Mouse (Mus musculus) spleen, postnatal 36 days (tissue): ENCODE results near the gene Parp2.
"Not testable (repeated sequence)": the region's sequence is repeated elsewhere in the genome, so short reads cannot be mapped to it uniquely, and the experiment has no call there.

ENCODE experiments used
- DNase-seq, 2 experiments: peaks; one replicate each; pipeline ENCODE4 v3.0.0; 2022; ENCODE audit warnings: low spot score in 2 of 2, mixed read lengths in 1 of 2

Parp2 gene

DNA sequence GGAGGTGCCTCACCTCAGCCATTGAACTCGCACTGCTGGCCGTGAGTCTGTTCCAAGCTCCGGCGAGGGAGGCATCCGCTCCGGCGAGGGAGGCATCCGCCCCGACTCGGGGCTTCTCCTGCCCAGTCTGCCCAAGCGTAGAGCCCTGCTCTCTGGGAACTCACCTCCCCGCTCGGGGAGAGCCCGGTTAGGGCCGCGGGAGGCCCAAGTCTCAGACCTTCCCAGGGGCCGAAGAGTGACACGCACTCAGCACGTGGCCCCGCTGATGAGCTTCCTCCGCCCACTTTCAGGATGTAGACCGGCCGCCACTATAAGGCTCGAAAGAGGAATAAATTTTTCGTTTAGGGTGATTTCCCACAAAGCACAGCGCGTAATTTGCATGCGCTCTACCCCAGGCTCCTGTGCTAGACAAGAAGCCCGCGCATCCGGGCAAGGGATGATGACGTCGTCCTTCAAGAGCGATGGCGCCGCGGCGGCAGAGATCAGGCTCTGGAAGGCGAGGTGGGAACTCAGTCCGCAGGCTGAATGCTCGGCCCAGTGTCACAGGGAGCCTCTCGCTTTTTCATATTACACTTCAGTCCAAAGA is at the start of gene Parp2, which contains the start of gene Ccnb1ip1:
Parp2 (plus strand) TSS at position 355 of the 586 bp plus-strand sequence.
Ccnb1ip1 (minus strand) TSS at position 246 of the 586 bp plus-strand sequence.
- DNase-seq, result peak; percentile 95 to 96

- no peak for DNase-seq
These were observed 49.1 kb upstream of the Parp2 start for GRCm38 (mm10) chr14:50758416-50759085.

DNA sequence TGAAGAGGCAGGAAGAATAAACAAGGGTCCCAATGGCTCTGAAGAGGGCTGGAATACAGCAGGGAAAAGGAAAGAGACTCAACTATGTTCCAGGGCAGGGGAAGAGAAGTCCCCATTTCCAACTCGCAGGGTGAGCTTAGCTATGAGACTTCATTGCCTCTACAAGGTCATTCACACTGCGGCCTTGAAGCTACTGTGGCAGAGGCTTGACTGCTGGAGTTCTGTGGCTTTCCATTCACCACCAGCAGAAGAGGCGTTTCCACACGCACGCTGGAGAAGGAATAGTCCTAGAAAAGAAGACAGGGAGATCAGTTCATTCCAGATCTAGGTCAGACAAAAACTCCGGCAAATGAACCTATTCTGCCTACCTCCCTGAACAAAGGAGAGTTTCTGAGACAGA is 41.9 kb upstream of the Parp2 start:
- DNase-seq, result no peak

- DNase-seq, result no peak
These were observed 36.3 kb upstream of the Parp2 start for GRCm38 (mm10) chr14:50771342-50771741.

GRCm38 (mm10) chr14:50782166-50782565 is 25.5 kb upstream of the Parp2 start:
- DNase-seq, result no peak

DNA sequence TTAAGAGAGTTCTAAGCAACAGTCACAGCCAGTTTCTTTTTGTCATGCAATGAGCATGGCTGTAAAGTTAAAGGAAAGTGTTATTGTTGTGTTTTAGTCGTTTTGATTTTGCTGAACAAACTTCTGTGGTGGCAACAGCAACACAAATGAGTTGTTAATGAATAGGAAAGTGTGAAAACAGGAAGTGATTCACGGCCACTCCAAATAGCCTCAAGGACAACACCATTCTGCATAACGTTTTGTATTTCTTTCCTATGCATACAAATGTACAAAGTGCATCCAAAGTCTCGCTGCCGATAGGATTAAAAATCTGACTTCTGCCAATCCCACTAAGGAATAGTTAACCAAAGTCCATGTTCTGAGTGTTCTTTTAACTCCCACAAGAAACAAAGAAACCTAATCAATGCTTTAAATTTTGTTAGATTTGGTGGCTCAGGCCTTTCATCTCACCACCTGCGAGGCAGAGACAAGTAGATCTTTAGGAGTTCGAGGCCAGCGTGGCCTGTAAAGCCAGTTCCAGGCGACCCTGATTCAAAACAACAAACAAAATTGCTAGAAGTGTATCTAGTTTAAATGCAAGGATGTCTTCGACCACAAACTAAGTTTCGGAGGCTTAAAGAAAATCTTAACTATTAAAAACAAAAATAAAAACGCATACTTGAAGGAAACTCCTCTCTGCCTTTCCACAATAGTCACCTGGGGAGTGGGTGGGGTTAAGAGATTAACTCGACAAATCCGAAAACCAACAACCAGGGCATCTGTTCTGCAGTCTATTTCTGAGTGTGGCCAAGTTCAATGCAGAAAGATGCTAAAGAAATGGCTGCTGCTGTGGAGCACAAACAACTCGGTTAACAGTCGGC is 23.0 kb upstream of the Parp2 start:
- DNase-seq, result no peak

DNA sequence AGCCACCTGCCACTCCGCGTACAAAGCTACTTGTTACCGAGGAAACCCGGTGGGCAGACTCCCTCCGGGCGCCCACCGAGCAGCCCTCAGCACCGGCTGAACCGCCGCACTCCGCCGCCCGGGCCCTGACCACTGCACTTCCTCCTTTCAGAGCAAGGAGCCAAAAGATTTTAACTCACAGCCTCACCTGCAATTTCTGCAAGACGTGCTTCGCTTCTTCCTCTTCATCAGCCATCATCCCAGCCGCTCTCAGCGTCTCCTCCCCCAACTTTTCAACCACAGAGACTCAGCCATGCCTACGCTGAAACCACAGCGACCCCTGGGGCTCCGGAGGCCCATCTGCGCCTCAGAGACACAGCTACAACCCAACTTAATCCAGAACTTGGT is 22.4 kb upstream of the Parp2 start, which contains the start of gene Ttc5:
Ttc5 (minus strand) TSS at position 269 of the 387 bp plus-strand sequence.
- DNase-seq, result peak; percentile 87 to 89

- DNase-seq, result no peak
These were observed 19.5 kb upstream of the Parp2 start for GRCm38 (mm10) chr14:50788157-50788556.

DNA sequence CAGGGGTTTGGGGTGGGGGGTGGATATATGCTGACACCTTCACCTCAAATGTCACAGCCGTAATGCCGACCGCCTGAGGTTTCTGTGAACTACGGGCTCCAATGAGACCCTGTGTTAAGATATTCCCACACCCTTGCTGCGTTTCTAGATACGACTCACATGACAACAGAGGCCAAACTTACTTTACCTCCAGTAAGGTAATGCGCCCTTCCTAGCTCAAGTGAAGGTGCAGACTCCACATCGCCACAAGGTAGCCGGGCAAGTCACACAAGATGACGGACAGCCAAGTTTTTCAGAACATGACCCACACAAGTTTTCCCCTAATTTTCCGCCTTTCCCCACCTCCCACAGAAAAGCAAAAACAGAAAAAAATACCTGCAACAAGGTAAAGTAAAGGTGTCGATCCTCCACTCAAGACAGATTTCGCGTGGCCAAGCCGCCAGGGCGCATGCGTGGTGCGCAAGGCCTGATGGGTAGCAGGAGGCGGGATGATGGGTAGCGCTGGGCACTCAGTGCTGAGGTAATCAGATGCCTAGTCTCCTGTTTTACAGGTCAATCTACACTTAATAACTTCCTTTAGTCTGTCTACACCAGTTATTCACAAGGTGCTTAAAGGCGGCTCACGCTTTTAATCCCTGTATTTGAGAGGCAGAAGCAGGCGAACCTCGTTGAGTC is 12.2 kb upstream of the Parp2 start:
- DNase-seq, result no peak

GRCm38 (mm10) chr14:50795965-50796364 is 11.7 kb upstream of the Parp2 start:
- no peak for DNase-seq

DNA sequence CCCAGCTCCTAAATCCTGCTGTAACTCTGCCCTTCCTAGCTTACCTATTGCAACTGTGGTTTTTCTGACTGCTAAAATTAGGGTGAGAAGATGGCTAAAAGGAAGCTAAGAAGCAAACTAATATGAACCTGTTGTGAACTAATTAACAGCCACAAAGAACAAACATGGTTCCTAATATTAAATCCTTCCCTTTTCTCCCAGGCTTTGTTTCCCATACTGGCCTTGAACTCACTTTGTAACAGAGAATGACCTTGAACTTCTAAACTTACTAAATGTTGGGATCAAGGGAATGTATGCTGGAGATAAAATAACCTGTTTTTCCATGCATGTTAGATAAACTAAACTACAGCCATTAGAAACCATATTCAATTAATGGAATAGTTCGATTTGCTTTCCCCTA is 11.2 kb upstream of the Parp2 start:
- no peak for DNase-seq

DNA sequence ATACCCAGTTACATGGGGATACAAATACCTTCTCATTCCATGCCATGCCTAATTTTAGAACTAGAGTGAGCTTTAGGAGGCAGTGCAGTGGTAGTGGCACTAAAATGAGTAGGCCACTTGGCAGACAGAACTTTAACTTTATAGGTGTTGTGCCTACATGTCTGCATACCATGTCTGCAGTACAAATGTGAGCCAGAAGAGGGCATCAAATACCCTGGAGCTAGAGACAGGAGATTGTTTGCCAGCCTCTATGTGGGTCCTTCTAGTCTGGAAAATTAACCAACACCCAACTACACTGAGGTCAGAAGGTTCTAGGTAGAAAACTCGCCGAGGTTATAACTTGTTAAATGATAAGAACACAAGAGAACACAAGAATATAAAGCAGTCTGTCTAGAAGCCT is 9.1 kb upstream of the Parp2 start:
- DNase-seq, result peak in 1 of 2 experiments; percentile 9

DNA sequence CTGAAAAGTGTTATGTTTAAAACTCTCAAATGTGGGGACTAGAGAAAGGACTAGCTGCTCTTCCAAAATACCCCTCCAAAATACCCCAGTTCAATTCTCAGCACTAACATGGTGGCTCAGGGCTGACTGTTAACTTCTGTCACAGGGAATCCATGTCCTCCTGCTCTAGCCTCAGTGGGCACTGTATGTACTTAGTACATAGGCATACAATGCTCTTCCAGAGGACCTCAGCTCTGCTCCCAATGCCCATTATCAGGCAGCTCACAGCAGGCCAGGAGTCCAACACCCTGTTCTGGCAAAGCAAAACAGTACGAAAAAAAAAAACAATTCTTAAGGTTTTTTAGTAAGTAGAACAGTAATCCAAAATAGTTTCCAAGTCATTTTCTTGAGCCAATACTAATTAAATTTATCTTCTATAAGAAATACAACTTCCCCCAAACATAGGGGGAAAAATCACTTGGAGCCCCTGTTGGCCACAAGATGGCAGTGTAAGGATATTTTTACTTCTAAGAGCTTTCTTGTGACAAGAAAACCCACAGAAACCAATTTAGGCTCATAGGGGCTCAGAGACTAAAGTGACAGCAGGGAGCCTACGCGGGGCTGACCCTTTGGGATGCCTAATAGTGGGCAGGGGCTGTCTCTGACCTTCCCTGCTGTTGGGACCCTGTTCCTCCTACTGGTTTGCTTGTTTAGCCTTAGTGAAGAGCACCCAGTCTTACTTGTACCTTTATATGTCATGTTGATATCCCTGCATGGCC is 8.0 kb upstream of the Parp2 start:
- DNase-seq, result peak; percentile 24 to 52

GRCm38 (mm10) chr14:50802441-50802840 is 5.2 kb upstream of the Parp2 start:
- no peak for DNase-seq

GRCm38 (mm10) chr14:50802843-50803562 is 4.6 kb upstream of the Parp2 start:
- no peak for DNase-seq

DNA sequence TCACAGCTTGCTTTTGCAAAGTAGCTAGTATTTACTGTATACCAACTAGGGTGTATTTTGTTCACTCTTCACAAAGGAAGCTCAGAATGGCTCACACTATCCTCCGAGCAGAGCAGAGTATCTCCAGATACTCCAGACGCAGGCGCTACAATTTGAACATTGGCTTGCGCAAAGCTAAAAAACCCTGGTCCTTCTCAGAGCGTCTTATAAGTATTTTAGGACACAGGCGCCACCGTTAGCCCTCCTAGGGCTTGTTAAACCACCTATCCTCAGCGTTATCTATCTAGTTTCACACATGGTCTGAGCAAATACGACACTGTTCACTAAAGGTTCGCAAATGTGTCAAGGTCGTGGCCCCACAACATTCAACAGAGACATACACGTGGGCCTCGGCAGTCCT is 3.0 kb upstream of the Parp2 start:
- no peak for DNase-seq

DNA sequence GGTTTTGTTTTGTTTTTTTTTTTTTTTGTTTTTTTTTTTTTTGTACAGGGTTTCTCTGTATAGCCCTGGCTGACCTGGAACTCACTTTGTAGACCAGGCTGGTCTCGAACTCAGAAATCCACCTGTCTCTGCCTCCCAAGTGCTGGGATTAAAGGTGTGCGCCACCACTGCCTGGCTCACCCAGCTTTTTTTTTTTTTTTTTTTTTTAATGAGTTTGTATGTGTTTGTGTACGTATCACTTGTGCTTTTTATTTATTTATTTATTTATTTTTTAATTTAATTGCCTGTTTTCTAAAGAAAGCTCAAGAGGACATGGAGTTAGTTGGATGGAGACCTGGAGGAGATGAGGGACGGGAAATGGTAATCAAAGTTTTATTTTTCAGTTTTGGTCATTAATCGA is 1.2 kb upstream of the Parp2 start:
- DNase-seq, result not testable (repeated sequence)

GRCm38 (mm10) chr14:50813060-50813459 is 5.4 kb downstream of the Parp2 start:
- no peak for DNase-seq

GRCm38 (mm10) chr14:50823240-50823639 is 15.6 kb downstream of the Parp2 start:
- DNase-seq, result no peak

- peak; percentile 64 to 69 for DNase-seq
These were observed 16.6 kb downstream of the Parp2 start for GRCm38 (mm10) chr14:50824219-50824618.

DNA sequence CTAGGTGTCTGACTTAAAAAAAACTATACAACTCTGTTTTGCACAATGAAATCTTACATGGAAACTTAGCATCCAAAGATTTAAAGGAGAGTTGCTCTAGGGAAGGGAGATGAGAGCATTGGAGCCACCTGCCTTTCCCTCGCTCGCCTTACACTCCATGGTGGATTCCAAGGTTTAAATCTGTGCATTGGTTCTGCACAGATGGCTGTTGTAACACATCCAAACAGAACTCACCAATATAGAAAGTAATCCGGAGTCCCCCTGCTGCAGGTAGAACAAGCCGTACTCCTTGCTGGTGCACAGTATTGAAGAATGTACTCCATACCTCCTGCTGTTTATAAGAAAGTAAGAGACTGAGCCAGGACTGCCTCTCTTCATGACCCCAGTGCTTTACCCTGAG is 18.9 kb downstream of the Parp2 start:
- no peak for DNase-seq
